Mouse (Mus musculus) lung, adult 2 months (tissue): ENCODE measurements at regions not wholly inside any gene's neighbourhood (a gene's known extent, or its start where the extent isn't known, plus 50 kb on each side); places are given as distances from the start of the nearest gene placed in this dataset.

ENCODE experiments used
- CTCF ChIP-seq: fragments of 200-500 bp; IDR thresholded peaks from 2 replicates; pipeline ENCODE4 v1.5.1; 2011; ENCODE audit warnings: mild to moderate bottlenecking, low read length, control low read depth; ENCODE audit not compliant: insufficient read depth
- POLR2A ChIP-seq: fragments of 200-500 bp; IDR thresholded peaks from 2 replicates; pipeline ENCODE4 v1.6.1; 2011; ENCODE audit warnings: low read depth, mild to moderate bottlenecking, control low read depth, low read length, borderline replicate concordance; ENCODE audit errors: extremely low read depth

- TF ChIP-seq CTCF (no peak), POLR2A (no peak)
Measured at GRCm38 (mm10) chr13:19921084-19921827, 97.2 kb upstream of the Gpr141 start.
